Mouse (Mus musculus) heart, embryonic 11.5 days (tissue): ENCODE measurements around the gene Runx2. TPM values are rescaled to one million over a fixed set of nuclear protein-coding genes. Genes with fewer than 3 reads are reported as not detected.

Source experiments
- ATAC-seq: fragments of 200-750 bp; cut with Nextera tagmentation; replicated peaks from 2 replicates; pipeline ENCODE4 v1.8.0; 2017; ENCODE audit warnings: moderate library complexity; ENCODE audit not compliant: insufficient number of reproducible peaks, low FRiP score, low TSS enrichment
- H3K27ac ChIP-seq: fragments of 300-500 bp; sonication (generic); 2 replicates; pipeline ENCODE4 v1.5.1; 2014; ENCODE audit warnings: mild to moderate bottlenecking, low read depth, low read length
- H3K27me3 ChIP-seq: fragments of 300-500 bp; sonication (generic); 2 replicates; pipeline ENCODE4 v1.6.1; 2014; ENCODE audit warnings: mild to moderate bottlenecking, low read length, mixed read lengths; ENCODE audit not compliant: control insufficient read depth, insufficient read depth
- H3K36me3 ChIP-seq: fragments of 300-500 bp; sonication (generic); 2 replicates; pipeline ENCODE4 v1.6.1; 2014; ENCODE audit warnings: mild to moderate bottlenecking, low read length, moderate library complexity, mixed read lengths; ENCODE audit not compliant: control insufficient read depth, insufficient read depth
- H3K4me1 ChIP-seq: fragments of 300-500 bp; sonication (generic); 2 replicates; pipeline ENCODE4 v1.6.1; 2014; ENCODE audit warnings: low read length; ENCODE audit not compliant: control insufficient read depth, insufficient read depth
- H3K4me2 ChIP-seq: fragments of 300-500 bp; sonication (generic); 2 replicates; pipeline ENCODE4 v1.6.1; 2014; ENCODE audit warnings: mild to moderate bottlenecking, moderate library complexity
- H3K4me3 ChIP-seq: fragments of 300-500 bp; sonication (generic); 2 replicates; pipeline ENCODE4 v1.5.1; 2014; ENCODE audit warnings: low read depth, low read length
- H3K9ac ChIP-seq: fragments of 300-500 bp; sonication (generic); 2 replicates; pipeline ENCODE4 v1.6.1; 2014; ENCODE audit warnings: mild to moderate bottlenecking, low read depth, low read length, moderate library complexity
- H3K9me3 ChIP-seq: fragments of 300-500 bp; sonication (generic); replicated peaks from 2 replicates; pipeline ENCODE4 v1.6.1; 2016; ENCODE audit warnings: low read length; ENCODE audit not compliant: control insufficient read depth
- WGBS: fragments of 180-500 bp; shearing (Covaris S2); extraction: QIAGEN DNeasy Blood & Tissue Kit; methylation state at CpG from one replicate; pipeline ENCODE4 v1.1.7; 2014; ENCODE audit not compliant: insufficient replicate concordance; 5-methylcytosine and 5-hydroxymethylcytosine counted together
- polyA plus RNA-seq: library from polyadenylated mRNA; unstranded; fragments of >200 nt; fragmentation: Nextera tagmentation; extraction: Ambion mirVana; gene quantifications from 2 replicates; pipeline ENCODE4 v1.2.1, GENCODE M21; 2014

The Runx2 gene
- polyA plus RNA-seq, 1 experiment from 2014 or later, result 0.62 TPM

- WGBS, result 73% methylated on average over 14 of the region's 14 CpGs
- H3K36me3 ChIP-seq, result no peaks in the 10 kb centered on the region
- no peaks in the 10 kb centered on the region for H3K4me1 ChIP-seq
- no peak overlapping the region for H3K4me2 ChIP-seq
- no peaks in the 10 kb centered on the region for H3K27me3 ChIP-seq
- no peaks in the 10 kb centered on the region for H3K9me3 ChIP-seq
- no peak for ATAC-seq
- H3K9ac ChIP-seq, result no peak overlapping the region
- H3K4me3 ChIP-seq, result no peak overlapping the region
- no peak overlapping the region for H3K27ac ChIP-seq
Measured at GRCm38 (mm10) chr17:44565311-44565831, 249.2 kb downstream of the Runx2 start.

- no peaks in the 10 kb centered on the region for H3K9me3 ChIP-seq
- H3K9ac ChIP-seq, result no peak overlapping the region
- no peak overlapping the region for H3K4me2 ChIP-seq
- WGBS, result 63% methylated on average over 4 of the region's 4 CpGs
- no peaks in the 10 kb centered on the region for H3K4me1 ChIP-seq
- no peak overlapping the region for H3K27ac ChIP-seq
- no peaks in the 10 kb centered on the region for H3K36me3 ChIP-seq
- no peak for ATAC-seq
- H3K4me3 ChIP-seq, result no peak overlapping the region
- no peaks in the 10 kb centered on the region for H3K27me3 ChIP-seq
Measured at GRCm38 (mm10) chr17:44564611-44565198, 249.9 kb downstream of the Runx2 start.

- no peaks in the 10 kb centered on the region for H3K4me1 ChIP-seq
- no peaks in the 10 kb centered on the region for H3K9me3 ChIP-seq
- H3K4me2 ChIP-seq, result no peak overlapping the region
- no peak overlapping the region for H3K4me3 ChIP-seq
- H3K36me3 ChIP-seq, result no peaks in the 10 kb centered on the region
- no peaks in the 10 kb centered on the region for H3K27me3 ChIP-seq
- ATAC-seq, result no peak
- no peak overlapping the region for H3K27ac ChIP-seq
- H3K9ac ChIP-seq, result no peak overlapping the region
- 64% methylated on average over 7 of the region's 7 CpGs for WGBS
Measured at GRCm38 (mm10) chr17:44560016-44560415, 254.6 kb downstream of the Runx2 start.

- H3K4me3 ChIP-seq, result no peak overlapping the region
- H3K27ac ChIP-seq, result no peak overlapping the region
- no peak overlapping the region for H3K9ac ChIP-seq
- H3K4me2 ChIP-seq, result no peak overlapping the region
- ATAC-seq, result no peak
- H3K27me3 ChIP-seq, result no peaks in the 10 kb centered on the region
- no peaks in the 10 kb centered on the region for H3K9me3 ChIP-seq
- no peaks in the 10 kb centered on the region for H3K36me3 ChIP-seq
- WGBS, result 71% methylated on average over 16 of the region's 16 CpGs
- H3K4me1 ChIP-seq, result no peaks in the 10 kb centered on the region
Measured at GRCm38 (mm10) chr17:44557199-44558111, 257.1 kb downstream of the Runx2 start.

- Histone ChIP-seq H3K27me3 (no peaks in the 10 kb centered on the region), H3K36me3 (no peaks in the 10 kb centered on the region), H3K9me3 (no peaks in the 10 kb centered on the region), H3K4me3 (no peak overlapping the region), H3K4me1 (no peaks in the 10 kb centered on the region), H3K4me2 (no peak overlapping the region), H3K9ac (no peak overlapping the region), H3K27ac (no peak overlapping the region)
- 80% methylated on average over 4 of the region's 4 CpGs for whole genome bisulfite sequencing
- no peak for ATAC-seq
Measured at GRCm38 (mm10) chr17:44554941-44555340, 259.7 kb downstream of the Runx2 start.

GRCm38 (mm10) chr17:44549551-44549950 is 265.0 kb downstream of the Runx2 start:
- H3K4me3 ChIP-seq, result no peak overlapping the region
- no peaks in the 10 kb centered on the region for H3K9me3 ChIP-seq
- no peak overlapping the region for H3K9ac ChIP-seq
- no peaks in the 10 kb centered on the region for H3K36me3 ChIP-seq
- no peak overlapping the region for H3K27ac ChIP-seq
- no peak overlapping the region for H3K4me2 ChIP-seq
- no peak for ATAC-seq
- no peaks in the 10 kb centered on the region; the same call in 1 of the 2 replicates for H3K27me3 ChIP-seq
- WGBS, result 67% methylated on average over 2 of the region's 2 CpGs
- peaks cover 4% of the 10 kb centered on the region; the same call in 1 of the 2 replicates for H3K4me1 ChIP-seq

GRCm38 (mm10) chr17:44547922-44548321 is 266.7 kb downstream of the Runx2 start:
- ATAC-seq, result no peak
- Histone ChIP-seq H3K4me2 (no peak overlapping the region), H3K27me3 (no peaks in the 10 kb centered on the region; the same call in 1 of the 2 replicates), H3K27ac (no peak overlapping the region), H3K9me3 (no peaks in the 10 kb centered on the region), H3K4me3 (no peak overlapping the region), H3K36me3 (no peaks in the 10 kb centered on the region), H3K9ac (no peak overlapping the region), H3K4me1 (peaks cover 4% of the 10 kb centered on the region; the same call in 1 of the 2 replicates)
- WGBS, result 65% methylated on average over 4 of the region's 4 CpGs

- Histone ChIP-seq H3K9ac (no peak overlapping the region), H3K27me3 (no peaks in the 10 kb centered on the region; the same call in 1 of the 2 replicates), H3K27ac (no peak overlapping the region), H3K4me2 (no peak overlapping the region), H3K4me1 (peaks cover 4% of the 10 kb centered on the region; the same call in 1 of the 2 replicates), H3K36me3 (no peaks in the 10 kb centered on the region), H3K9me3 (no peaks in the 10 kb centered on the region), H3K4me3 (no peak overlapping the region)
- 16% methylated on average over 8 of the region's 8 CpGs for WGBS
- no peak for ATAC-seq
Measured at GRCm38 (mm10) chr17:44546801-44547200, 267.8 kb downstream of the Runx2 start.
